Mouse (Mus musculus): ENCODE measurements around the gene Msh6.
"Not testable (repeated sequence)": the region's sequence is repeated elsewhere in the genome, so short reads cannot be mapped to it uniquely, and the experiment has no call there.

Msh6 gene

DNA sequence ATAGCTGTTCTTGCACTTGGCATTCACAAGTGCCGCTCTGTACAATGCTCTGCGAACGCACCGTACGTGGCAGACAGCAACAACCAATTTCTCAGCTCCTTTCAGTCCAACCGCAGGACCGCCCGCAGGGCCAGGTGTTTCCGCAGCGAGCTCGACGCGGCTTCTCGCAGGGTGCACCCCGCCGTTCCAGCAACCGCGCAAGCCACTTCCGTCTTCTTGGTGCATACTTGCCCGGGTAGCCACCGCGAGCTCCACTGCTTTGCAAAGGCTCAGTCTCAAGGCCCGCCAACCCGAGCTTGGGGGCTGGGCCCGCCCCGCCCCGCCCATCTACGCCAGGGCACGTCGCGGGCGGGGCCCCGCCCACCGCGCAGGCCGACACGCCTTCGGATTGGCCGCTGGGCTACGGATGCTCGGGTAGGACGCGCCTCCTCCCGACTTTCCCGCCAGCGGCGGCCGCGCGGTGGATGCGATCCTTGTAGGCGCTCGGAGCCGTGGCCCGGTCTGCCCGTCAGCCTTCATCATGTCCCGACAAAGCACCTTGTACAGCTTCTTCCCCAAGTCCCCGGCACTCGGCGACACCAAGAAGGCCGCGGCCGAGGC is at the start of gene Msh6:
Msh6 (plus strand) TSS at position 434 of the 600 bp plus-strand sequence.
- DNase-seq: peak; percentile 84

DNA sequence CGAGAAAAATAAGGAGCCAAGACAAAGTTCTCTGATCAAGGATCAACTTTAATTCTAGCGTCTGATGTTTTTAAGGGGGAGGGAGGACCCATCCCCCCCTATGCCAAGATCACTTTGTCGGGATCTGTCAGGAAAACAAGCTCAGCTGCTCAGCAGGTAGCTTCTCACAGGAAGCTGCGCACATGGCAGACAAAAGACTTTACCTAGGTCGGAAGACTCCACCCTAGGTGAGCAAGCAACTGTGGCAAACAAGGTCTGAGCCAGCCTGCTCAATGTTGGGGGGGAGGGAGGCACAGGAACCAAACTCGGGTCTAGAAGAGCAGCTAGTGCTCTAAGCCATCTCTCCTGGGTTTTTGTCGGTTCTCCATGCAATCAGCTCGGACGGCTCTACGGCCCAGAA is 40.5 kb upstream of the Msh6 start:
- DNase-seq: no peak

DNA sequence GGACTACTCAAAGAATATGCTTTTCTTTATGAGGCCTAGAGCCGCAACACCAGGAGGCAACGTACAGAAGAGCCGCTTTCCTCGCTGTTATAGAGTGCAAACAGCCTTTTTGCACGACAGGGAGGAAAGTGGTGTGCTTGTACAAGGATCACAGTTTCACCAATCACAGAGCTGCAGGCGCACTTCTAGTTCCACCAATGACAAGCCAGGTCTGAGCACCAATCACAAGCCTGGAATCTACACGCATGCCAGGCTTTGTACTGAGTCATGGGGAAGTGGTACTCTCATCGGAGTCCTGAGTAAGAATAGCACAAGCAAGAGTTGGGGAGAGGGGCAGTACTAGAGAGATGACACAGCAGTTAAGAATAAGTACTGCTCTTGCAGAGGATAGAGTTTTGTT is 40.1 kb upstream of the Msh6 start:
- DNase-seq: no peak

DNA sequence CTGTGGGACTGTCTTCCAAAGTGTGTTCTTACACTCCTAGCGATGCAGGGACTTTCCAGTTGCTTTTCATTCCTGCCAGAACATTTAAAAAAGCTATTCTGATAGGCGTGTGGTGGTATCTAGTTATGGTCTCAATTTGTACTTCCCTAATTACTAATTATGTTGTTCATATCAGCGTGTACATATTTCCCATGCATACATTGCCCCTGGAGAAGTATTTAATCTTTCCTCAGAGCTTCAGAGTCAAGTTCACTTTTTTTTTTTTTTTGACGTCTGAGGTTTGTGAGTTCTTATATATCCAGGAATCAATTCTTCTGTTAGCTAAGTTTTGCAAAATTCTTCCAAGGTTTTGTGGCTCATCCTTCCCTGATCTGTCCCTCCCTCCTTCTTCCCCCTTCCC is 38.7 kb upstream of the Msh6 start:
- DNase-seq: no peak

DNA sequence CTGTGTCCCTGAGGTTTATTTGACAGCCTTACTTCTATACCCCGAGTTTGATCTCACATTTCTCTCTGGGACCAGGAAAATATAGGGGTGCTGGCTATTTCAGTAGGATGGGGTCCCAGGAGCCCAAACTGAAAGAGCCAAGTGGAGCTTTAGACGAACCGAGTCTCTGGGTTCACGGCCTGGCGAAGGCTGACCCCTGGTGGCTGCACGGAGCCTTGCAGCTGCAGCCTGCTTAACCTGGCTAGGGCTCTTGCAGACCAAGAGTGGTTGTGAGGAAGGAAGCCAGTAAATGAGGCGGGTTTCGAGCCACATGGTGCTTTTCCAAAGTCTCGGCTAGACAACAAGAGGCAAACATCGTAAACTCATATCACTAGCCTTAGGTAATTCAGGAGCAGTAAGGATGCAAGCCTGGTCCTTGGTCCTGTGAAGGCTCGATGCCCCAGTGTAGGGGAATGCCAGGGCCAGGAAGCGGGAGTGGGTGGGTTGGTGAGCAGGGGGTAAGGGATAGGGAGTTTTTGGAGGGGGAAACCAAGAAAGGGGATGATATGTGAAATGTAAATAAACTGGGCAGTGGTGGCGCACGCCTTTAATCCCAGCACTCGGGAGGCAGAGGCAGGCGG is 25.8 kb upstream of the Msh6 start:
- DNase-seq: peak; percentile 76

DNA sequence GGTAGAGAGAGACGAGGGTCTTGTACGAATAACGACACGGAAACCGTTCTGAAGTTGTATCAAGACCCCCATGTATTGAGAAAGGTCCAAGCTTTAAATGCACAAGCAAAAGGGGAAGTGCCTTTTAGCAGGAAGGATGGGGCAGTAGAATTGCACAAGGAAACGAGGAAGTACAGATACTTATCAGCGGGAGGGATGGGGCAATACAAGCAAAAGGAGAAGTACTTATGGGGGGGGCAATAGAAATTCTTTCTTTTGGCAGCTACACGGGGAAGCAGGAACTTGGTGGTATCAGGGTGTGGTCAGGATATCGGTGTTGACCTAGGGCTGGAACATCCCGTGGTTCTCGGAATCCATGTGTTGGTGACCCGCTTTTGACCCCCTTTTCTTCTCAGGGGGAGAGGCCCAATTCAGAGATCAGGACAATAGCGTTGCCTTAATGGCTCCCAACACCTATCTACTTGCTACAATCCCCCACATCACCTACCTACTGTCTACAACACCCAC is 20.2 kb upstream of the Msh6 start:
- DNase-seq: not testable (repeated sequence)

DNA sequence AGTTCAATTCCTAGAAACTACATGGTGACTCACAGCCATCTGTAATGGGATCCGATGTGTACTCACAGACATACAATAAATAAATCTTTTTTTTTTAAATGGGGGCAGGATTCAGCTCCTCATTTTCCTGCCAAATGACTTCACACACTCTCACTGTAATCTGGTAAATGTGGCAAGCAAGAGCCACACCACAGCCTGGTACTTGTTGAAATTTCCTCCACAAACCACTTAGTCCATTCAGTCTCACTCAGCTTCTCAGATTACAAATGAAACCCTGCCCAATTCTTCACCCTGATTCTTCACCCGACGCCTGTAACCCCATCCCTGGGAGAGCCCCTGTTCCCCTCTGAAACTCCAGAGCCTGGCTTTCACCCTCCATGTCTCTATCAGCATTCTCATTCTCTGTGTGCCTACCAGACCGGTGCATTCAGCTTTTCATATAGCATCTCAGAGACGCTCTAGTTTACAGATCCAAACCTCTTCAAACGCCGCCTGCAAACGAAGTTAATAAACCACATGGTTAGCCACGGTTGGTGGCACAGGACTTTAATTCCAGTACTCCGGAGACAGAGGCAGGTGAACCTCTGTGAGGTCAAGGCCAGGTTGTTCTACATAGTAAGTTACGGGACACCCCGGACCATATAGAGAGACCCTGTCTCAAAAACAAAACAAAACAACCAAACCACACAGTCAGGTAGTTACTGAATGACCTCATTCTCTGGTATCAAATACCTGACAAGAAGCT is 17.6 kb upstream of the Msh6 start:
- DNase-seq: no peak

DNA sequence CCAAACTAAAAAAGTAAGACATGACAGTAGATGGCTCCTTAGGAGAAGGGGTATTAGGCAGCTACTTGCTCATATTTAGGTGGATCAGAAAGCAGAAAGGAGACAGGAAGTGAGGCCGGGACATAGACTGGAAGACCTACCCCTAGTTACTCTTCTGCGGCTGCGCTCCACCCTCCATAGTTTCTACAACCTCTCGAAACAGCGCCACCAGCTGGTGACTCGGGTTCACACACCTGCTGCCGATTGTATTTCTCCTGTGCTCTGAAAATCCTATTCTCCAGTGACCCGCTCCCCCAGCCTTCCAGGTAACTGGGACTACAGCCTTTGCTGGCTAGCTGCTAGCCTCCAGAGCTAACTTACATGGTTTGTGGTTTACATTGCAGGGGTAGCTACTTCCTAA is 16.6 kb upstream of the Msh6 start:
- peak; percentile 13 for DNase-seq

DNA sequence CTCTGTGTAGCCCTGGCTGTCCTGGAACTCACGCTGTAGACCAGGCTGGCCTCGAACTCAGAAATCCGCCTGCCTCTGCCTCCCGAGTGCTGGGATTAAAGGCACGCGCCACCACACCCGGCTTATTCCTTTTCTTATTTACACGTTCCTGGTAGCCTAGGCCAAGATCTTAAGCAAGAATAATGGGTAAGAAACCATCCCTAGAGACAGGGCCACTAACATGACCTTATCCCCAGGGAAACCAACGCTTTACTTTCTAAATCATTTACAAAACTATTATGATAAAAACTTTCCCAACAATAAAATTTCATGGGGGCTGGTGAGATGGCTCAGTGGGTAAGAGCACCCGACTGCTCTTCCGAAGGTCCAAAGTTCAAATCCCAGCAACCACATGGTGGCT is 15.5 kb upstream of the Msh6 start:
- not testable (repeated sequence) for DNase-seq

DNA sequence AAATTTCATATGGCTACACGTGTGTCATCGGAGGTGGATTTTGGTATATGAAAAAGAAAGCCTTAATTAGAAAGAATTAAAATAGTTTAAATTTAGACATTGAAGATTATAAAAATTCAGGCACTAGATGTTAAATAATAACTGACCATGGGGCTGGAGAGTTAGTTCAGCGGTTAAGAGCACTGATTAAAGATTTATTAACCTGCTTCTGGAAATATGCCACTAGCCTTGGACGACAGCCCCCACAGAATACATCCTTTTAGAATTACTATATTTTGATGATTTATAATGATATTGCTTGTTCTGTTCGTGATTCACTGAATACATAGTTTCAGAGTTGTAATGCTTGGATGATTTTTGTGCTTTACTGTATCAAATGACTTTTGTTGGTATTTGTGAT is 14.9 kb upstream of the Msh6 start:
- DNase-seq: not testable (repeated sequence)

DNA sequence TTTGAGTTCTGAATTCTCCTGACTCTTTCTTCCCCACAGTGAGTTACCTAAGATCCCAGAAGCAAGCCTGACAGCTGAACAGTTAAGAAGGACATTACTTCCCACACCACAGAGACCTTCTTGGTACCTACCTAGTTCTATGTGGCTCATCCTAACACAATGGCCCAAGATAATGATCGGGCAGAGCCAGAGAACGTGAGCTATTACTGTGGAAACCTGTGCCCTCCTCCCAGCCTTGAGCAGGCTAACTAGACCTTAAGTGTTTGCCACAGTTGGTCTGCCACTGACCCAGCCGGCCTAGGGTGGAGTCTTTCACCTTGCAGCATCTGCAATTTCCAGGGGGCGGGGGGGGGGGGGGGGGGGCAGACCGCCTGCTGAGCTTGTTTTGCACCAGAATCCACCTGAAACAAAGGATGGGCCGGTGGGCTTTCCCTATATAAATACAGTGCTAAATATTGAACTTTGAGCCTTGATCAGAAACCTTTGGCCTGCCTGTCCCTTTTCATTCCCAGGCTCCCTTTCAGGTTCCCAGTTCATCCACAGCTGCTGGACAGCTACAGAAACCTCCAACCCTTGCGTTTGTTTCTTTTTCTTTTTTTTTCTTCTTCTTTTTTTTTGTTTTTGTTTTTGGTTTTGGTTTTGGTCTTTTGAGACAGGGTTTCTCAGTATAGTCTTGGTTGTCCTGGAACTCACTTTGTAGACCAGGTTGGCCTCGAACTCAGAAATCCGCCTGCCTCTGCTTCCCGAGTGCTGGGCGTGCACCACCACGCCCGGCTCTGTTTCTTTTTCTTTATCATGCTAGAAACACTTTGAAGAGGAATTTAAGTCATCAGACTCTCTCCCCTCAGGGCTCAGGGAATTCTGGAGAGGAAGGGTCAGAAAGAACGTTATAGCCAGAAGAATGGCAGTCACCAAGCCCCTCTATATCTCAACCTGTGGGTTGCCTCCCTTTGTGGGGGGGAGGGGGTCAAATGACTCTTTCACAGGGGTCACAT is 11.5 kb upstream of the Msh6 start:
- DNase-seq: no peak

DNA sequence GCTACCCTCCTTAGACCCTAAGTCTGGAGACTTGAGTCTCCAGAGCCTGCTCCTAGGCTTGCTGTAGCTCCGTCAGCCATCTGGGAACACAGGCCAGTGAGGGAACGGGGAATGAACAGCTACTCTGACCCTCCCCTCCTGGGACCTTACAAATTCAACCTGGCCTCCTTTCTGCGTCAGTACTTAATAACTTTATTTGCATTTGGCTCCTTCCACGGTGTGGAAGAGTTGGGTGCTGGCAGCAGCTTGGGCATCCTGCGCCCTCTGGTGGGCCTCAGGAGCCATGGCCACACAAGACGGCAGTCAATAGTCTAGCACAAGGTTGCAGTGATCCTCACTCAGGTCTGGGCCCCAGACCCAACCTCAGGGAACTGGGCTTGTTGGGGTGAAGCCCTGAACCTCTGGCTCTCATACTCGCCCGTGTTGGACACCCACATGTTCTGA is 6.4 kb upstream of the Msh6 start:
- DNase-seq: not testable (repeated sequence)

DNA sequence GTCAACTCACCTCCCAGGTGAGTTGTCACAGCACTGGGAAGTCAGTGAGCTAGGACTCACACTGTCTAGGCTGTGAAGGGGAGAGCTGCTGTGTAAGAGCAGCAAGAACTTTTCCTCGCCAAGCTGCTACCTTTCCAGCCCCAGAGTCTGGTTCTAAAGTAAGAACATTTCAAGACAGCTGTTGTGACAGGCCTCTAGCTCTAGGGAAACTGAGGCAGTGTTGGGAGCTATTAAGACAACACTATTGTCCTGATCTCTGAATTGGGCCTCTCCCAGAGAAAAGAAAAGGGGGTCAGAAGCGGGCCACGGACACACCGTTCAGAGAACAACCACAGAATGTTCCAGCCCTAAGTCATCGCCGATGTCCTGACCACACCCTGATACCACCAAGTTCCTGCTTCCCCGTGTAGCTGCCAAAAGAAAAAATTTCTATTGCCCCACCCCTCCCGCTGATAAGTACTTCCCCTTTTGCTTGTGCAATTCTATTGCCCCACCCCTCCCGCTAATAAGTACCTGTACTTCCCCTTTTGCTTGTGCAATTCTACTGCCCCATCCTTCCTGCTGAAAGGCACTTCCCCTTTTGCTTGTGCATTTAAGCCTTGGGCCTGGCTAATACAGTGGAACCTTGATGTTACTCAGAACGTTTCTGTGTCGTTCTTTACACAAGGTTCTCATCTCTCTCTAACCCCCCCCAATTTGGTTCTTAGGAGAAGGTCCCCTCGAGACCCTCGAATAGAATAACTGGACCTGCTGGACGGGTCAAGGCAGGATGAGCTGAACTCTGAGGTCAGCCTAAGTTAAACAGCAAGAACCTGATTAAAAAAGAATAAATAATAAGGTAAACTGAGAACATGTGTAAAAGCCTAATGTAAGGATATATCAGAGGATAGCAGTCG is 2.9 kb upstream of the Msh6 start:
- DNase-seq: not testable (repeated sequence)

DNA sequence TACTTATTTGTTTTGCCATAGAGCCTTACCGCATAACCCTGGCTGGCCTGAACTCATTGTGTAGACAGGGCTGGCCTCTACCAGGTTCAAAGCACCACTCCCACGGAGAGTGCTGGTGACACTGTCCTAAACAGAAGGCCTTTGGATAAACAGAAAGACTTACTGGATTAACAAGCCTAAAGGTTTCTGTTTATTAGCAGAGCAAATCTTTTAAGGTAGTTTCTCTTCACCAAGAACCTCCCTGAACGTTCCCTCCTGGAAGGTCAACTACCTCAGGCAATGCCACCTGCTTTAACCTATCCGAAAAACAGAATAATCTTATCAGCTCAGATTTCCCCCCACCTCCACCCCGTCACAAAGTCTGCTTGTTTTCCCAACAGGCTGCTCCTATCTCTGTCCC is 2.0 kb upstream of the Msh6 start:
- no peak for DNase-seq

DNA sequence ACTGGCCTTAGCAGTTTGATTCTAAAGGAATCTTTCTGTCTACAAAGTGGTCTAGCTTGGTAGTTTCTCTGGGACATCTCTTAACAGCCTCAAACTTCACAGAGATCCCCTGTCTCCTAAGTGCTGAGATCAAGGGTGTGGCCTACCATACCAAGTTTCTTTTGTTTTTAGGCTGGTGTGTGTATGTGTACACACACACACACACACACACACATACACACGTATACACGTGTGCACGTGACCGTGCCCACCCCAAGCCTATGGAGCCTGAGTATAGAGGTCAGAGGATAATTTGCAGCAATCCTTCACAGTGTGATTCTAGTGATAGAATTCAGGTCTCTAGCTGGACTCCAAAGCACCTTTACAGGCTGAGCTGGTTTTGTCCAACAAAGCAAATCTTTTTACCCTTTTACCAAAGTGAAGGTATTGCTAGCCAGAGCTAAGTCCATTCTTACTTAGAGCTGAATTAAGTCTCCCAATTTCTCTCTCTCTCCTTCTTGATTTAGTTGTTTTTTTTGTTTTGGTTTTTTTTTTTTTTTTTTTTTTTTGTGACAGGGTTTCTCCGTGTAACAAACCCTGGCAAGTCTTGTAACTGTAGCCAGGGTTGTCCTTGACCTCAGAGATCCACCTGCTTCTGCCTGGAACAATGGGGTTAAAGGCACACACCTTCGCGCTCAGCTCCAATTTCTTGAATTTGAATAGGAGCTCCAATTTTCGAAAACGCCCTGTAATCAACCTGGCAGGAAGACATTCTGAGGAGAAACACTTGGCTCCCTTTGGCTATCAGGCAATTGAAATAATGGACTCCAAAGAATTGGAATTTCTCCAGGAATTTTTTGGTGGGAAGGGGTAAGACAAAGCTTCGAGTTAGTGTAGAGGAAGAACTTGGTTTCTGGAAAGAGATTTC is 1.3 kb upstream of the Msh6 start:
- DNase-seq: no peak

DNA sequence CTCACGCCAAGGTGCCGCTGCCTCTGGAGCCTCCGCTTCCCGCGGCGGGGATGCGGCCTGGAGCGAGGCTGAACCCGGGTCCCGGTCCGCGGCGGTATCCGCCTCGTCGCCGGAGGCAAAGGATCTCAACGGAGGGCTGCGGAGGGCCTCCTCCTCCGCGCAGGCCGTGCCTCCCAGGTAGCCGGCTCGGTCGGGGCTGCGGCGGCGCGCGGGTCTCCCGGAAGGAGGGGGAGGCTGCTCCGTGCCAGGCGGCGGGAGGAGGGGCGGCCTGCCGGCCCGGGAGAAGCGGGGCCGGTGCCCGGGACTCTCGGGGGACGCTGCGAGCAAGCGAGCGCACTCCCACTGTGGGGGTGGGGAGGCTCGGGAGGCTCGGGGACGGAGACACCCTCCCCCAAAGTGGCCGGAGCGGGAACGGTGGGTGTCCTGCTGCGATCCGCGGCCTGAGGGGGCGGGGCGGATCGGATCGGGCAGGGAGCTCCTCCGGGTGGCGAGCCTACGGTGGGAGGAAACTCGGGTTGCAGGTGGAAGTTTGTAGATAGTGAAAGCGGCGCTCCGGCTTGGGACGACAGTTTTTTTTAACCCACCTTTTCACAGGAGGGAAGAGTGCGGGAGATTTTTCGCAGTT is 479 bp downstream of the Msh6 start:
- DNase-seq: peak; percentile 43

DNA sequence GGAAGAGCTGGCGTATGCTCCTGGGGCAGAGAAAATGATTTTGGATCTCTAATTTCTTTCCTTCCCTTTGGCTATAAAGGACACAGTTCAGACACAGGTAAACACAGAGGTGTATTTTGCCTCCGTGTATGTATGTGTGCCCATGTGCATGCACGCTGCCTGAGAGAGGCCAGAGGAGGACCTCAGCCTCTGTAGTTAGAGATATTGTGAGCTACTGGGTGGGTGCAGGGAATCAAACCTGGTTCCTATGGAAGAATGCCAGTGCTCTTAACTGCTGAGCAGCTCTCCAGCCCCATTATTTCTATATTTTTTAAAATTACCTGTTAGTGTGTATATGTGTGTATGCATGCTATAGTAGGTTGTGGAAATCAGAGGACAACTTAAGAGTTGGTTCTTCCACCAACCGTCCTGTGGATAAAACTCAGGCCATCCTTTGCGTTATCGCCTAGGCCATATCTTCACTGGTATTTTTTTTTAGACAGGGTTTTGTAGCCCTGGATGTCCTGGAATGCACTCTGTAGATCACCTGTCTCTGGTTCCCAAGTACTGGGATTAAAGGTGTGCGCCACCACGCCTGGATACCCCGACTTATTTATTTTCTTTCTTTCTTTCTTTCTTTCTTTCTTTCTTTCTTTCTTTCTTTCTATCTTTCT is 1.4 kb downstream of the Msh6 start:
- no peak for DNase-seq

DNA sequence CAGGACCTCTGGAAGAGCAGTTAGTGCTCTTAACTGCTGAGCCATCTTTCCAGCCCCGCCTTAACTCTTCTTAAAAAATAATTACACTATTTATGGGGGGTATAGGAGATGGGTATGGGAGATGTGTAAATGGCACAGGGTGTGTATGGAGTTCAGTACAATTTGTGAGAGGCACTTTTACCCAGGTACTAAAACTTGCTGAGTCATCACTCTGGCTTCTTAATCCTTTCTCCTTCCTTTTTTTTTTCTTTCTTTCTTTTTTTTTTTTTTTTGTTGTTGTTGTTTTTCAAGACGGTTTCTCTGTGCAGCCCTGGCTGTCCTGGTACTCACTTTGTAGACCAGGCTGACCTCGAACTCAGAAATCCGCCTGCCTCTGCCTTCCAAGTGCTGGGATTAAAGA is 2.1 kb downstream of the Msh6 start:
- not testable (repeated sequence) for DNase-seq

DNA sequence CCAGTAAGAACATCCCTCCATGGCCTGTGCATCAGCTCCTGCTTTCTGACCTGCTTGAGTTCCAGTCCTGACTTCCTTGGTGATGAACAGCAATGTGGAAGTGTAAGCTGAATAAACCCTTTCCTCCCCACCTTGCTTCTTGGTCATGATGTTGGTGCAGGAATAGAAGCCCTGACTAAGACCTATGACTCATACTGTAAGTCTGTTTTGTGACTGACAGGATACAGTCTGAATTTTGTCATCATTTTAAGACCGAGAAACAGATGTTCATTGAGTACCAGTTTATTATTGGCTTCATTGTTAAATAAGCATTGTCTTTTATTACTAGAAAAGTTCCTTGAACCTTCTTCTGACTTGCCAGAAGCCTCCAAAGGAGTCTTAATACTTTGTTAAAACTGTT is 4.8 kb downstream of the Msh6 start:
- DNase-seq: not testable (repeated sequence)

DNA sequence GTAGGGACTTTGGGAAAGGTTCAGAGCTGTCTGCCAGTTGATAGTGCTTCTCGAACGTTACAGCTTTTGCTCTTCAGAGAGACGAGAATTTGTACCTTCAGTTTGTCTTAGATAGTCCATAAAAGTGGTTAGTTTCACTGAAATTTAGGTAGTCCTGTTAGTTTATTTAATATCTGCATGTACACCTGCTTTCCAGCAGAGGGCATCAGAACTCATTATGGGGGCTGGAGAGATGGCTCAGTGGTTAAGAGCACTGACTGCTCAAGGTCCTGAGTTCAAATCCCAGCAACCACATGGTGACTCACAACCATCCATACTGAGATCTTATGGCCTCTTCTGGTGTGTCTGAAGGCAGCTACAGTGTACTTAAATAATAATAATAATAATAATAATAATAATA is 7.2 kb downstream of the Msh6 start:
- DNase-seq: no peak

Data from right cerebral cortex, postnatal 14 days (tissue).